Mouse (Mus musculus) cerebellum, adult 8-10 months (tissue): ENCODE data around the gene Nppc.
A peak's percentile ranks its signal among the peaks of the same experiment; 100 is the strongest.

Experiments used
- DNase-seq: peaks from one replicate; pipeline ENCODE4 v3.0.0; 2022

Nppc gene

GRCm38 (mm10) chr1:86650272-86650671 lies 20.1 kb downstream of the Nppc start:
- peak; percentile 65 for DNase-seq

DNA sequence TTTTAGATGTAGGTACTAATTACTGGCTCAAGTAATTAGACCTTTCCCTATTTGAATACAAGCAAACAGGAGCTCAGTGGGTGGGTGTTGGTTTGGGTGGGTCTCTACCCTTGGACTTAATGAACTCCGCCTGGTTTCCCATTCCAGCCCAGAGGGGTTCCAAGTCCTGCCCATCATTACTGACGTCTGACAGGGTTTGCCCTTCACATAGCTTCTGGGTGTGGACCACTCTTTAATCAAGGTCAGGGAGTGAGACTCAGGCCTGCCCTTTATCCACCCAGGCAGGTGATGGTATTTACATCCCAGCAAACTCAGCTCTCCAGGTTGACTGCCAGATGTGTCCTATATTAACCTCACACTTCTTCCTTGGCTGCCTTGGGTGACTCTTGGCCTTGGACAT lies 22.9 kb downstream of the Nppc start:
- no peak for DNase-seq

DNA sequence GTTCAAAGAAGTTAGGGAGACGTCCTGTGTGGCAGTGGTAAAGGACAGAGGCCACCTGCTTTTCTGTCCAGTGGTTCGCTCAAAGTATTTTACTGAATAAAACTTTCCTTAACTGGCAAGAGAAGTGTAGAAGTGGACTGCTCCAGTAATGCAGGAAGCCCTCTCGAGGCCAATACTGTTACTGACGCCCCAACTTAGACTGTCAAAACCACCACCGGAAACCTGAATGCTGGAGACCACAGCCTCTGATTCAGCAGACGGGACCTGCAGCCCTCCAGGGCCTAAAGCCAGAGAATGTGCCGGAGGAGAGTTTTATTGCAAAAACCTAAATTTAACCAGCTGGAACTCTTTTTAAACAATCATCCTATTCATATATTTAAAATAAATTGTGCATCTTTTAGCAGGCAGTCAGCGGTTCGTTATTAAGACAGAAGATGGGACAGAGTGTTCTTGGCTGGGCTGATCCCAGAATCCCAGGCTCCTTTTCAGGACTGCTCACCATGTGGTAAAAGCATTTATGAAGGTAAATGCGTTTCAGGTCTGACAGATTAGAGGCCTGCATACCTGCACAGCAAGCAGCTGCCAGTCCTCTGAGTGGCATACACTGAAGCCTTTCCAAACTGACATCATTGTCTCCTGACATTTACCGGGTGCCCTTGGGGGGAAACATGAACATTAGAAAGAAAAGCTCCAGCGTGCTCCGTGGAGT lies 27.1 kb downstream of the Nppc start:
- DNase-seq, result no peak

DNA sequence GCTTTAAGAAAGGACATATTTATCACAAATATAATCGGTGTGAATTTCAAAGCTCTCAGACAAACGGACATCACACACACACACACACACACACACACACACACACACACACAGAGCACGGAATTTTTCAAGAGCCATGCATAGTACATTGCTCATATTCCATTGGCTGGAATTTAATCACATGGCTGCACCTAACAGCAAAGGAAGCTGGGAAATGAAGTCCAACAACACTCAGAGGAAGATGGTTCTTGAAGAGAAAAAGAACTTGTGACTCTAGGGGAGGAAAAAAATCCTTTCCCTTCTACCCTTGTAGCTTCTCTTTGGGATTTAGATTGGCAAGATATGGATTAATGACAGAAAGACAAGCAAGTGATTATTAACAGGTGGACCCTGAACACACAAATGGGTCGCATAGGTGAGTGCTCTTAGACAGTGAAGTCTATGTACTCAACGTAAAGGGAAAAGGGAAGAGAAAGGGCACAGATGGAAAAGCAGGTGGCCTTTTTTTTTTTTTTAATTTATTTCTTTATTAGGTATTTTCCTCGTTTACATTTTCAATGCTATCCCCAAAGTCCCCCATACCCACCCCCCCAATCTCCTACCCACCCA lies 35.5 kb downstream of the Nppc start:
- no peak for DNase-seq

DNA sequence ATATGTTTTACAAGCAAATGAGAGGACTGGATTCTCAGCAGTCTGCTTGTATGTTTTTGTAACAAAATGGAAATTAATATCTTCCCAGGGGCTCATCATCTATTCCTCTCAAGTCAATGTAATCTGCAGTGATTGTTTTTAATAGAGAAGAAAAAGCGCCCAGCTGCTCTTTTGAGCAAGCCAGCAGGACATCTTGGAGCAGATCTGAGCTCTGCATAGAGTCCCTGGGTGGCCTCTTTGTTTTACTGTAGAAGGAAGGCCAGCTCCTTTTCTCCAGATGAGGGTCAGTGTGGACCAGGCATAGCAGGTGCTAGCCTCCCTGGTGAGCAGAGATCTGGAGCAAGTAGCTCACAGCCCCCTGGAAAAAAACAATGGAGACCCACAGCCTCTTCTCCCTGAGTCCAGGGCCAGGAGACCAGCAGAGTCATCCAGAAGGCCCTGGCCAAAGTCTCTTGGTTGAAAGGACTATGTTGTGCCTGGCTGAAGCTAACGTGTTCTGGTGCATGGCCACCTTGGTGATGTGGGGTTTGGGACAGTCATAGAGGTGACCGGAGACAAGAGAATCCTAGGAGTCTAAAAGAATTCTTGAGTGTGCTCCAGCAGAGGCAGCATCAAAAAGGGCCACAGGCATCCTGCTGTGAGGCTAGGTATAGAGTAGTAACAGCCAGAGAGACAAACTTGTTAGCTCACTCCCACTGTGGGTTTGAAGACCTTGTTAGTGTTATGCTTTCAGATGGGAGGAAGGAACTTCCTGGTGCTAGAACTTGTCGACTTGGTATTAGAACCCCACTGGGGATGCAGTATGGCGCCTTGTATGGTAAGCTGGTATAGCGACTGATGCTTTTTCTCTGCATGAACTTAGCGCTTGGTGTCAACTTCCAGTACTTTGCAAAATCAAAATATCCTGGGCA lies 36.3 kb downstream of the Nppc start:
- DNase-seq, result no peak

DNA sequence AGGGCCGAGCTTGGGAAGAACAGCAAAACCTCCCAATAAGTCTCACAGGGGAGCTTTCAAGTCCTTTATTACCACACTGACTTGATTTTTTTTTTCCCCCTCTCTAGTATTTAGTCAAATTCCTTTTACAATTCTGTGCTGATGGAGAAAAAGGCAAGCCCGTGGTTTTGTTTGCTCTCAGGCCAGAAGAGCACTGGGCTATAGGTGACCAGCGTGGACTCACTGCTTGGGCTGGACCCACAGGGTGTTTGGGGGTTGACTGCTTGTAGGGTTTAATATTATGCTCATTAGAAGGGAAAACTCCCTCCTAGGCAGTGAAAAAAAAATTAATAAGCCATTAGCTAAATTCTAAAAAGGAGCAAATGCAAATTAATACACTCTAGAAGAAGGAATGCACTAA lies 36.9 kb downstream of the Nppc start:
- no peak for DNase-seq

DNA sequence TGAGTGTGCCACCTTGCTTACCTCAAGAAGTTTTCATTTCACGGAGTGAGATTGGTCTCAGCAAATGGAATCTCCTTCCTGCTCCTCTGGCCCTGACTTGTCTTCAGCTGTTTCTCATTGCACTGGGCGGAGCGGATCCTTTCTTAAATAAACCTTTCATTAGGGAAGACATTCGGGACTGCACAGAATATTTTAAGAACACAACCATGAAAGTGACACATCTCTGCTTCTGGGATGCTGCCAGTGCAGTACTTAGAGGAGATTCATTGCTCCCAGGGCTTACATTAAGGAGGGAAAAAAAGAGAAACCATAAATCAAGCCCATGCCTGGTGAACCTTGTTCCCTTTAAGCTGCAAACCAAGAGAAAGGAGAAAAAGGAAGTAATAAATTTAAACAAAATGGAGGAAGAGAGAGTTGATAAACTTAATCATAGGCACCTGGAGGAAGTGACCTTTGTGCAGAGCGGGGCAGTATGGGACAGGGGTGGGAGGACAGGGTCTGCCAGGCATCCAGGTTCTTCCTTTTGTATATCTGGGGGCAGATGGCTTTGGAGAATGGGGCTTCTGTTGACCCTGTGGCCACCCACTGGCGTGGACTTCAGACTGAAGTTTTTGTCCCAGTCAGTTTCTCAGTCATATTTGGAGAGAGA lies 37.5 kb downstream of the Nppc start:
- DNase-seq, result no peak

DNA sequence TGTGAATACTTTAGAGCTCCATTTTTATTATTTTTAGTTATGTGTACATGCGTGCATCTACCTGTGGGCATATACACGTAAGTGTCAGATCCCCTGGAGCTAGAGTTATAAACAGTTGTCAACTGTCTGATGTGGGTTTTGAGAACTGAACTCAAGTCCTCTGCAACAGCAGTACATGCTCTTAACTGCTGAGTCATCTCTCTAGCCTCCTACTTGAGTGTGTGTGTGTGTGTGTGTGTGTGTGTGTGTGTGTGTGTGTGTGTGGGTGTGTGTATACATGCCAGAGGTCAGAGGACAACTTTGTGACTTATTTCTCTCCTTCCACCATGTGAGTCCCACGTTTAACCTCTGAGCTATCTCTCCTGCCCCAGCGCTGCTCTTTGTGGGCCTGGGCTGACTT lies 39.8 kb downstream of the Nppc start:
- DNase-seq, result no peak

DNA sequence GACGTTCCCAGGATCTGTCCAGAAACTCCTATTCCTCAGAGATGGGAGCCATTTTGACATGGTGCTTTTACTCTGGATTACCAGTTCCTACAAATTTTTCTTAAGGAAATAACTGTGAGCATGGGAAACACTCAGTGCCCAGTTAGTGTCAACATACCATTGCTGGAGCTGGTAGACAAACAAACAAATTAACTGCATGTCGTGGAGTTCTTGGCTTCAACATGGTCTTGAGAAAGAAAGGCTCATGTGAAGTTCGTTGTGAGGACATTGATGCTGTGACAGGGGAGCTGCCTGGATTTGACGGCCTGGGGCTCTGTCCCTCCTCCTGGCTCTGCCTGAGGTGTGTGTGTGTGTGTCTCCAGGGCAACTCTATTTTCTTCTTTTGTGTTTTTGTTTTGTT lies 40.4 kb downstream of the Nppc start:
- no peak for DNase-seq

- DNase-seq, result no peak
These were observed 42.1 kb downstream of the Nppc start for GRCm38 (mm10) chr1:86628270-86628669.

DNA sequence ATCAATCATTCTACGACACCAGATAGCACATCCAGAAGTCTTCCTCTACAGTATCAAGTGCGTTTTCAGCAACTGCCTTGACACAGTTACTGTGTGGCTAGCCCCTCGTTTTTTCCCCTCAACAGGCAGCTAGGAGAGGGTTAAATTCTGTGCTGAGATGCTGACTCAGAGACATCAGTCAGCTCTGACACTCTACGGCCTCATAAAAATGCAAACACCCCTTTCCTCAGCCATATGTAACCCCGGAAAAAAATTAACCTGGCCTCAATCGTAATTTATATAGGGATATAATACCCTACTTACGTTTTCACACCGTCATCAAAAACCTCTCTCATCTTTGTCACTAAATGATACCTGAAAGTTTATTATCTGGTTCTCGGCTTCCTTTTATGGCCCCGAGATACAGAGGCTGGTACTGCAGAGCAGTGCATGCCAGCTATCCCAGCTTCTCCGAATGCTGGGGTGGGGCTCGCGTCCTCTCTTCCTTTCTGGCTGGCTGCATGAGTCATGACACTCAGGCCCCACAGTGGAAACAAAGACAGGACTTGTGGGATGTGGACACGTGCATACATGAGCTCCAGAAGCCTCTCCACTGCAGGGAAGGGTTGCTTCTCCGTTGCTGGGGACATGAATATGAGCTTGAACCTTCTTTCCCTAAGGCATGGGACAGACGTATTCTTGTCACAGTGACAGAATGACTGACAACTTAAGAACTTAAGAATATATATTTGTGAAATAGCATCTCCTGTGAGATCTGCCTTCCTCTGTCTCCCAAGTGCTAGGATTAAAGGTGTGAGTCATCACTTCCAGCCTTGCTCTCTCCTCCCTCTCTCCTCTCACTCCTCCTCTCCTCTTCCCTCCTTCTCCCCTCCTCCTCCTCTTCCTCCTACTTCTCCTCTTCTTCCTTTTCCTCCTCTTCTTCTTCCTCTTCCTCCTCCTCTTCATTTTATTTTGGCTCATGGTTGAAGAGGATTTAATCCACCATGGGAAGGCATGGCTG lies 47.1 kb downstream of the Nppc start:
- DNase-seq, result no peak

DNA sequence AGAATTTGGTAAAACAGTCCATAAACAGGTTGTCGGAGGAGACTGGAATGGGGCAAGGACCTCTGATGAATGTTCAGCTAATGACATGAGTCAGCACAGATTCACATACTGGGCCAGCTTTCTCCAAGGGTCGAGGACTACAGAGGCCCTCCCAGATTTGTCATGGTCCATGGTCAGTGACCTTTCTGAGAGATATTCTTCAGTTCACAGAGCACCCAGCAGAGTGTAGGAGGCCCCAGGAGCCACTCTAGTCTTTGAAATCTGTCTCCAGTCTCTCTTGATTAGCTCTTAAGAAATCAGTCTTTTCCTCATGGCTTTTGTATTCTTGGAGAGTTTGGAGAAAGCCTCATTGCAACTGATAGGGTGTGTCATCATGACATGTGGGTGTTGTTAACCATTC lies 48.1 kb downstream of the Nppc start:
- no peak for DNase-seq

DNA sequence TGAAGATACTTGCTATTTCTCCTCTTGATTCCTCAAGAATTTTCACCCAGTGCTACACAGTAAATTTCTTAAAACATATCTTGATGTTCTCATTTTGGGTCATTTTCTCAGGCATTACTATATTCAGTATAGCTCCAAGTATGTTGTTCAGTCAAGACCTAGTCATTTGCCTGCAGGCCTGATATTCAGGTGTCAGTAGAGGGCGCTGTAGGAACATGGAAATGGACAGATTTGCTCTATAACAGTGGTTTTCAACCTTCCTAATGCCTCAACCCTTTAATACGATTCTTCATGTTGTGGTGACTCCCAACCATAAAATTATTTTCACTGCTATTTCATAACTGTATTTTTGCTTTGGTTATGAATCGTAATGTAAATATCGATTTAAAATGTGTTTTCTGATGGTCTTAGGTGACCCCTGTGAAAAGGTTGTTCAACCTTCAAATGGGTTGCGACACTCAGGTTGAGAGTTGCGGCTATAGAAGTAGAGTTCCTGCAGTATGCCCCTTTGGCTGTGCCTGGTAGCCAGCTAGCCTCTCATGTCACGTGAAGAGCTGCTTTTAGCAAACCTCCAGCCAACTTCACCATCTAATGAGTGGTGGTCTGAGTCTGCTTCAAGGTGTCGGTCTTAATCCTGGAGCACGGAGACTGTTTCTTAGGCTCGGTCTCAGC lies 51.8 kb downstream of the Nppc start:
- peak; percentile 50 for DNase-seq
